Mouse (Mus musculus): ENCODE measurements around the gene Prdm16.

- TF ChIP-seq JUN (IDR thresholded peaks at IDR 0.05; ENCODE audit: insufficient read depth, low read depth, low read length) = no peak
- no peak for TF ChIP-seq ZNF384 (IDR thresholded peaks at IDR 0.05; ENCODE audit: low read depth, low read length)
- no peak for TF ChIP-seq CHD1 (IDR thresholded peaks at IDR 0.05; ENCODE audit: low read depth, low read length)
Measured at GRCm38 (mm10) chr4:154386810-154387209, 249.9 kb downstream of the Prdm16 start.
